Mouse (Mus musculus) liver, postnatal 0 days (tissue): ENCODE measurements around the gene Camkk2. TPM values are rescaled to one million over a fixed set of nuclear protein-coding genes. Genes with fewer than 3 reads are reported as not detected.

ENCODE experiments used
- ATAC-seq: fragments of 200-750 bp; cut with Nextera tagmentation; 2 replicates; pipeline ENCODE4 v1.8.0; 2017; ENCODE audit warnings: mild to moderate bottlenecking, moderate library complexity
- DNase-seq: peaks from one replicate; pipeline ENCODE4 v3.0.0-alpha.2; 2016
- H3K27ac ChIP-seq: fragments of 300-500 bp; sonication (generic); 2 replicates; pipeline ENCODE4 v1.5.1; 2014; ENCODE audit warnings: antibody characterized with exemption, moderate library complexity, mild to moderate bottlenecking, low read depth
- H3K27me3 ChIP-seq: fragments of 300-500 bp; sonication (generic); 2 replicates; pipeline ENCODE4 v1.6.1; 2014; ENCODE audit warnings: low read length, control low read depth, mixed read lengths; ENCODE audit not compliant: insufficient read depth
- H3K36me3 ChIP-seq: fragments of 300-500 bp; sonication (generic); replicated peaks from 2 replicates; pipeline ENCODE4 v1.6.1; 2014; ENCODE audit warnings: mild to moderate bottlenecking, control low read depth, low read length, moderate library complexity, mixed read lengths; ENCODE audit not compliant: insufficient read depth
- H3K4me1 ChIP-seq: fragments of 300-500 bp; sonication (generic); 2 replicates; pipeline ENCODE4 v1.6.1; 2014; ENCODE audit warnings: antibody characterized with exemption, mild to moderate bottlenecking, control low read depth; ENCODE audit not compliant: insufficient read depth
- H3K4me2 ChIP-seq: fragments of 300-500 bp; sonication (generic); 2 replicates; pipeline ENCODE4 v1.6.1; 2014; ENCODE audit warnings: low read depth, mild to moderate bottlenecking, low read length, moderate library complexity, mixed read lengths
- H3K4me3 ChIP-seq: fragments of 300-500 bp; sonication (generic); 2 replicates; pipeline ENCODE4 v1.5.1; 2014; ENCODE audit warnings: low read depth, low read length
- H3K9ac ChIP-seq: fragments of 300-500 bp; sonication (generic); replicated peaks from 2 replicates; pipeline ENCODE4 v1.6.1; 2014; ENCODE audit warnings: mild to moderate bottlenecking, moderate library complexity
- H3K9me3 ChIP-seq: fragments of 300-500 bp; sonication (generic); 2 replicates; pipeline ENCODE4 v1.6.1; 2016; ENCODE audit warnings: mild to moderate bottlenecking, control low read depth, low read length, mixed read lengths
- CTCF ChIP-seq: sonication (generic); IDR thresholded peaks from 2 replicates; pipeline ENCODE4 v1.5.1; 2016; ENCODE audit warnings: antibody characterized with exemption, low read depth
- EP300 ChIP-seq: IDR thresholded peaks from 2 replicates; pipeline ENCODE4 v1.6.1; 2016; ENCODE audit warnings: antibody characterized with exemption, low read depth, mild to moderate bottlenecking
- WGBS: fragments of 180-500 bp; shearing (Covaris S2); extraction: QIAGEN DNeasy Blood & Tissue Kit; methylation state at CpG from one replicate; pipeline ENCODE4 v1.1.7; 2014; ENCODE audit not compliant: insufficient replicate concordance; 5-methylcytosine and 5-hydroxymethylcytosine counted together
- polyA plus RNA-seq: library from polyadenylated mRNA; unstranded; fragments of >200 nt; fragmentation: Nextera tagmentation; extraction: Ambion mirVana; gene quantifications from 2 replicates; pipeline ENCODE4 v1.2.1, GENCODE M21; 2015

Camkk2 gene
- polyA plus RNA-seq, 1 experiment from 2014 or later: 10.6 TPM

GRCm38 (mm10) chr5:122786035-122786819, 7.0 kb upstream of the Camkk2 start:
- peaks cover 19% of the 10 kb centered on the region for H3K36me3 ChIP-seq
- no peaks in the 10 kb centered on the region for H3K27me3 ChIP-seq
- H3K27ac ChIP-seq: no peak overlapping the region
- no peaks in the 10 kb centered on the region for H3K9me3 ChIP-seq
- TF ChIP-seq EP300 (no peak), CTCF (no peak)
- 58% methylated on average over 12 of the region's 12 CpGs for WGBS
- no peak overlapping the region for H3K4me2 ChIP-seq
- no peak overlapping the region for H3K4me3 ChIP-seq
- DNase-seq (no peak), ATAC-seq (no peak)
- 0 out of 2 replicates have a peak, but pooled peaks cover 2% of the 10 kb centered on the region for H3K4me1 ChIP-seq
- H3K9ac ChIP-seq: no peak overlapping the region

- 70% methylated on average over 14 of the region's 14 CpGs for WGBS
- ATAC-seq (no peak), DNase-seq (no peak)
- Histone ChIP-seq H3K36me3 (peaks cover 14% of the 10 kb centered on the region), H3K4me3 (no peak overlapping the region), H3K9ac (no peak overlapping the region), H3K9me3 (no peaks in the 10 kb centered on the region), H3K4me1 (peaks cover 2% of the 10 kb centered on the region; the same call in 1 of the 2 replicates), H3K27me3 (no peaks in the 10 kb centered on the region), H3K4me2 (no peak overlapping the region), H3K27ac (no peak overlapping the region)
- no peak for TF ChIP-seq EP300
These were observed 4.7 kb upstream of the Camkk2 start for GRCm38 (mm10) chr5:122783726-122784406.

- ATAC-seq (no peak), DNase-seq (no peak)
- H3K36me3 ChIP-seq: 0 out of 2 replicates have a peak, but pooled peaks cover 9% of the 10 kb centered on the region
- no peak overlapping the region for H3K9ac ChIP-seq
- no peak overlapping the region for H3K4me3 ChIP-seq
- peaks cover 11% of the 10 kb centered on the region; the same call in 1 of the 2 replicates for H3K4me1 ChIP-seq
- no peaks in the 10 kb centered on the region for H3K27me3 ChIP-seq
- no peaks in the 10 kb centered on the region for H3K9me3 ChIP-seq
- no peak overlapping the region for H3K4me2 ChIP-seq
- WGBS: 53% methylated on average over 1 of the region's 1 CpGs
- no peak for TF ChIP-seq CTCF
- no peak for TF ChIP-seq EP300
- H3K27ac ChIP-seq: no peak overlapping the region
These were observed 2.9 kb upstream of the Camkk2 start for GRCm38 (mm10) chr5:122782066-122782465.

GRCm38 (mm10) chr5:122780791-122781432, 1.7 kb upstream of the Camkk2 start:
- no peak overlapping the region for H3K4me2 ChIP-seq
- no peak overlapping the region for H3K27ac ChIP-seq
- no peak overlapping the region for H3K9ac ChIP-seq
- H3K27me3 ChIP-seq: no peaks in the 10 kb centered on the region
- no peaks in the 10 kb centered on the region for H3K36me3 ChIP-seq
- 86% methylated on average over 19 of the region's 19 CpGs for WGBS
- peaks cover 9% of the 10 kb centered on the region; the same call in 1 of the 2 replicates for H3K4me1 ChIP-seq
- DNase-seq (no peak), ATAC-seq (no peak)
- H3K4me3 ChIP-seq: no peak overlapping the region
- TF ChIP-seq EP300 (no peak), CTCF (peak; percentile 44)
- no peaks in the 10 kb centered on the region for H3K9me3 ChIP-seq

GRCm38 (mm10) chr5:122778231-122779226, 680 bp downstream of the Camkk2 start:
- ATAC-seq (peak; percentile 53), DNase-seq (peak; percentile 57)
- H3K4me2 ChIP-seq: peak overlapping the region; percentile 97
- no peaks in the 10 kb centered on the region for H3K36me3 ChIP-seq
- TF ChIP-seq CTCF (no peak), EP300 (no peak)
- H3K27ac ChIP-seq: peak overlapping the region; percentile 86
- peaks cover 22% of the 10 kb centered on the region for H3K4me1 ChIP-seq
- no peaks in the 10 kb centered on the region for H3K27me3 ChIP-seq
- peak overlapping the region; percentile 97 for H3K9ac ChIP-seq
- WGBS: 2% methylated on average over 38 of the region's 55 CpGs
- H3K4me3 ChIP-seq: peak overlapping the region; percentile 92
- no peaks in the 10 kb centered on the region for H3K9me3 ChIP-seq
